Mouse (Mus musculus) heart, adult 2 months (tissue): ENCODE results near the gene Rgs3. TPM values are rescaled to one million over a fixed set of nuclear protein-coding genes. Genes with fewer than 3 reads are reported as not detected.
A peak's percentile ranks its signal among the peaks of the same experiment; 100 is the strongest.

Experiments used
- DNase-seq, 2 experiments: peaks; one replicate each; pipeline ENCODE4 v3.0.0; 2021
- H3K27ac ChIP-seq: fragments of 200-600 bp; 2 replicates; pipeline ENCODE4 v1.8.1; 2022
- H3K27me3 ChIP-seq: fragments of 200-500 bp; 2 replicates; pipeline ENCODE4 v1.6.1; 2012; ENCODE audit warnings: mild to moderate bottlenecking, low read length, inconsistent platforms, mixed read lengths; ENCODE audit not compliant: control insufficient read depth, insufficient read depth
- H3K36me3 ChIP-seq: fragments of 200-500 bp; 2 replicates; pipeline ENCODE4 v1.6.1; 2012; ENCODE audit warnings: low read length, inconsistent platforms; ENCODE audit not compliant: control insufficient read depth, insufficient read depth
- H3K4me1 ChIP-seq: fragments of 200-500 bp; 2 replicates; pipeline ENCODE4 v1.6.1; 2011; ENCODE audit warnings: low read length; ENCODE audit not compliant: control insufficient read depth, insufficient read depth
- H3K4me3 ChIP-seq: fragments of 200-600 bp; 2 replicates; pipeline ENCODE4 v1.8.1; 2022
- H3K79me2 ChIP-seq: fragments of 200-500 bp; replicated peaks from 2 replicates; pipeline ENCODE4 v1.6.1; 2012; ENCODE audit warnings: mild to moderate bottlenecking, inconsistent platforms, low read length, moderate library complexity, mixed read lengths; ENCODE audit not compliant: control insufficient read depth, insufficient read depth
- H3K9ac ChIP-seq: fragments of 200-500 bp; 2 replicates; pipeline ENCODE4 v1.6.1; 2012; ENCODE audit warnings: low read depth, mild to moderate bottlenecking, control low read depth, inconsistent platforms, low read length, mixed read lengths
- CTCF ChIP-seq: fragments of 200-600 bp; IDR thresholded peaks from 2 replicates; pipeline ENCODE4 v1.8.1; 2022; ENCODE audit warnings: antibody characterized with exemption, mild to moderate bottlenecking, moderate library complexity
- EP300 ChIP-seq: fragments of 200-500 bp; IDR thresholded peaks from 2 replicates; pipeline ENCODE4 v1.6.1; 2011; ENCODE audit warnings: low read depth, low read length, control low read depth; ENCODE audit not compliant: insufficient read depth
- POLR2A ChIP-seq: fragments of 200-500 bp; IDR thresholded peaks from 2 replicates; pipeline ENCODE4 v1.6.1; 2011; ENCODE audit warnings: mild to moderate bottlenecking, low read depth, low read length, control low read depth; ENCODE audit not compliant: insufficient read depth
- WGBS: fragments of 180-500 bp; shearing (Covaris S2); methylation state at CpG from one replicate; pipeline ENCODE4 v1.1.7; 2018; 5-methylcytosine and 5-hydroxymethylcytosine counted together
- intact Hi-C: fragments of 180-260 bp; cut with DNase I; formaldehyde crosslinking; loops from one replicate; pipeline ENCODE4 v1.15.1; 2025
- polyA plus RNA-seq: library from polyadenylated mRNA; depleted of rRNA; stranded (reverse); fragments of >200 nt; gene quantifications from 2 replicates; pipeline ENCODE4 v1.2.3, GENCODE M21; 2012
- total RNA-seq, 2 experiments: library from RNA; stranded (reverse); gene quantifications; 2 replicates each; pipeline ENCODE4 v1.2.3; 2021

Gene Rgs3
- total and polyA plus RNA-seq, 3 experiments: 23.5 to 48.1 (median 33.7) TPM

- no peaks in the 10 kb centered on the region for H3K36me3 ChIP-seq
- WGBS: 34% methylated on average over 5 of the region's 5 CpGs
- H3K9ac ChIP-seq: no peak overlapping the region
- no peaks in the 10 kb centered on the region for H3K79me2 ChIP-seq
- no peaks in the 10 kb centered on the region for H3K27me3 ChIP-seq
- peak overlapping the region; percentile 23; the same call in 1 of the 2 replicates for H3K27ac ChIP-seq
- intact Hi-C loops: no loop called here
- TF ChIP-seq CTCF (no peak), EP300 (0 out of 2 replicates have a peak, but pooled peaks have one; percentile 37)
- peak in 1 of 2 experiments; percentile 42 for DNase-seq
- H3K4me1 ChIP-seq: peaks cover 8% of the 10 kb centered on the region
- H3K4me3 ChIP-seq: no peak overlapping the region
These were observed 36.4 kb downstream of the Rgs3 start for GRCm38 (mm10) chr4:62596051-62596450.

- H3K79me2 ChIP-seq: no peaks in the 10 kb centered on the region
- no peak overlapping the region for H3K4me3 ChIP-seq
- 86% methylated on average over 1 of the region's 1 CpGs for WGBS
- TF ChIP-seq POLR2A: no peak
- TF ChIP-seq EP300: no peak
- no peak for TF ChIP-seq CTCF
- intact Hi-C loops: no loop called here
- peaks cover 19% of the 10 kb centered on the region for H3K4me1 ChIP-seq
- no peak overlapping the region for H3K27ac ChIP-seq
- H3K27me3 ChIP-seq: no peaks in the 10 kb centered on the region
- H3K36me3 ChIP-seq: no peaks in the 10 kb centered on the region
- DNase-seq: no peak
- no peak overlapping the region for H3K9ac ChIP-seq
These were observed 40.9 kb downstream of the Rgs3 start for GRCm38 (mm10) chr4:62600549-62600948.

- H3K9ac ChIP-seq: no peak overlapping the region
- 50% methylated on average over 4 of the region's 4 CpGs for WGBS
- no peak overlapping the region for H3K27ac ChIP-seq
- no peaks in the 10 kb centered on the region for H3K27me3 ChIP-seq
- H3K79me2 ChIP-seq: no peaks in the 10 kb centered on the region
- intact Hi-C loops: no loop called here
- no peaks in the 10 kb centered on the region for H3K36me3 ChIP-seq
- no peak overlapping the region for H3K4me3 ChIP-seq
- peaks cover 23% of the 10 kb centered on the region for H3K4me1 ChIP-seq
- DNase-seq: no peak
- no peak for TF ChIP-seq POLR2A
- TF ChIP-seq CTCF: no peak
- TF ChIP-seq EP300: no peak
These were observed 44.0 kb downstream of the Rgs3 start for GRCm38 (mm10) chr4:62603607-62604006.

DNA sequence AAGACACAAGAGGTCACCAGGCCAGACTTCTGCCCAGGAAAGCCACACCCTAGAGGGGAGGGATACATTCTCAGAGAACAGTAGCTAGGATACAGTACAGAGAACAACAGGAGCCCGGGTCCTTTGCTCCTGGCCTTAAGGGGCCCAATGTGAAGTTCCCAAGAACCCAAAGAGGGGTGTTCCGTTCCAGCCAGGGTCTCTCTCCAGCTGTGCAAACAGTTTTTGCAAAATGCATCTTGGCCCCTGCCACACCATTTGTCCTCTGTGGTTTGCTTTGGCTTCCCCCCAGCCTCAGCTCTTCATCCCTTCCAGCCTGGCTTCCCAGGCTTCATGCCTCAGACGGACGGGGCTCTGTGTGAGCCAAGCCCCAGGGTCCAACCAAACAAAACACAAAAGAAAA lies 44.4 kb downstream of the Rgs3 start:
- no peaks in the 10 kb centered on the region for H3K79me2 ChIP-seq
- no peak overlapping the region for H3K9ac ChIP-seq
- intact Hi-C loops: no loop called here
- no peak for TF ChIP-seq EP300
- TF ChIP-seq POLR2A: no peak
- no peaks in the 10 kb centered on the region for H3K36me3 ChIP-seq
- peaks cover 23% of the 10 kb centered on the region for H3K4me1 ChIP-seq
- H3K4me3 ChIP-seq: no peak overlapping the region
- H3K27ac ChIP-seq: no peak overlapping the region
- no peak for DNase-seq
- H3K27me3 ChIP-seq: no peaks in the 10 kb centered on the region
- WGBS: 46% methylated on average over 4 of the region's 4 CpGs

GRCm38 (mm10) chr4:62605856-62606541 lies 46.4 kb downstream of the Rgs3 start:
- Histone ChIP-seq H3K27ac (peak overlapping the region; percentile 27), H3K36me3 (no peaks in the 10 kb centered on the region), H3K27me3 (no peaks in the 10 kb centered on the region), H3K79me2 (no peaks in the 10 kb centered on the region), H3K4me3 (no peak overlapping the region), H3K4me1 (peaks cover 23% of the 10 kb centered on the region), H3K9ac (no peak overlapping the region)
- 77% methylated on average over 9 of the region's 9 CpGs for WGBS
- TF ChIP-seq POLR2A (no peak), CTCF (no peak), EP300 (no peak)
- intact Hi-C loops: loop anchor here (2.0 to 5.0 kb wide), 3 partner anchors 41 to 156 kb away; no protein-coding TSS in a partner anchor
- no peak for DNase-seq

DNA sequence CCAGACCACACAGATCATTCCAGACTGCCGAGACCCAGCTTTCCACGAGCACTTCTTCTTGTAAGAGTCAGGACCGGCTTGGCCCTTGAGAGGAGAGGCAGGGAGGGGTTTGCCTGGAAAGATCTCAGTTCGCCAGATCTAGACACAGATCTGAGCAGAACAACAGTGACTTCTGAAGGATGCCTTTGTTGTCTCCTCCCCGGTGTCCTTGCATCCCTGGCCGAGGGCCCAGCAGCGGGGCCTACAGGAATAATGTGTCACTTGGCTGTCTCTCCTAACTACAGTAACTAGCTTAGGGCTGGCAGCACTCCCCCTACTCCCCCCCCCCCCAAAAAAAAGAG lies 46.9 kb downstream of the Rgs3 start:
- no peaks in the 10 kb centered on the region for H3K36me3 ChIP-seq
- H3K79me2 ChIP-seq: no peaks in the 10 kb centered on the region
- 36% methylated on average over 7 of the region's 7 CpGs for WGBS
- TF ChIP-seq POLR2A (no peak), CTCF (no peak), EP300 (no peak)
- DNase-seq: no peak
- peak overlapping the region; percentile 27 for H3K27ac ChIP-seq
- peaks cover 23% of the 10 kb centered on the region for H3K4me1 ChIP-seq
- intact Hi-C loops: loop anchor here (2.0 to 5.0 kb wide), 3 partner anchors 42 to 156 kb away; no protein-coding TSS in a partner anchor
- no peaks in the 10 kb centered on the region for H3K27me3 ChIP-seq
- no peak overlapping the region for H3K4me3 ChIP-seq
- H3K9ac ChIP-seq: no peak overlapping the region
